Mouse (Mus musculus) neural tube, embryonic 14.5 days (tissue): Measurements from ENCODE around the gene Pafah2. TPM values are rescaled to one million over a fixed set of nuclear protein-coding genes. Genes with fewer than 3 reads are reported as not detected.

Experiments
- ATAC-seq: fragments of 200-750 bp; cut with Nextera tagmentation; 2 replicates; pipeline ENCODE4 v1.8.0; 2017; ENCODE audit warnings: low read depth, mild to moderate bottlenecking, moderate TSS enrichment, moderate library complexity
- H3K27ac ChIP-seq: fragments of 300-500 bp; sonication (generic); 2 replicates; pipeline ENCODE4 v1.5.1; 2014; ENCODE audit warnings: low read depth, mild to moderate bottlenecking, control low read depth, low read length, moderate library complexity, mixed read lengths
- H3K27me3 ChIP-seq: fragments of 300-500 bp; sonication (generic); 2 replicates; pipeline ENCODE4 v1.6.1; 2014; ENCODE audit warnings: low read length; ENCODE audit not compliant: control insufficient read depth, insufficient read depth
- H3K36me3 ChIP-seq: fragments of 300-500 bp; sonication (generic); 2 replicates; pipeline ENCODE4 v1.6.1; 2014; ENCODE audit warnings: low read length, mixed read lengths; ENCODE audit not compliant: control insufficient read depth, insufficient read depth
- H3K4me1 ChIP-seq: fragments of 300-500 bp; sonication (generic); 2 replicates; pipeline ENCODE4 v1.6.1; 2014; ENCODE audit warnings: low read length; ENCODE audit not compliant: control insufficient read depth, insufficient read depth
- H3K4me2 ChIP-seq: fragments of 300-500 bp; sonication (generic); 2 replicates; pipeline ENCODE4 v1.6.1; 2014; ENCODE audit warnings: mild to moderate bottlenecking, low read depth, low read length, control low read depth
- H3K4me3 ChIP-seq: fragments of 300-500 bp; sonication (generic); 2 replicates; pipeline ENCODE4 v1.5.1; 2014; ENCODE audit warnings: low read depth, low read length, control low read depth, mixed read lengths
- H3K9ac ChIP-seq: fragments of 300-500 bp; sonication (generic); replicated peaks from 2 replicates; pipeline ENCODE4 v1.6.1; 2014; ENCODE audit warnings: low read depth, mild to moderate bottlenecking, control low read depth, low read length, mixed read lengths
- H3K9me3 ChIP-seq: fragments of 300-500 bp; sonication (generic); 2 replicates; pipeline ENCODE4 v1.6.1; 2016; ENCODE audit warnings: low read length; ENCODE audit not compliant: control insufficient read depth
- WGBS: fragments of 180-500 bp; shearing (Covaris S2); extraction: QIAGEN DNeasy Blood & Tissue Kit; methylation state at CpG from one replicate; pipeline ENCODE4 v1.1.7; 2014; 5-methylcytosine and 5-hydroxymethylcytosine counted together
- polyA plus RNA-seq: library from polyadenylated mRNA; unstranded; fragments of >200 nt; fragmentation: Nextera tagmentation; extraction: Ambion mirVana; gene quantifications from 2 replicates; pipeline ENCODE4 v1.2.1, GENCODE M21; 2014

Gene Pafah2
- polyA plus RNA-seq, 1 experiment from 2014 or later = 7.7 TPM

- Histone ChIP-seq H3K4me2 (no peak overlapping the region), H3K27me3 (no peaks in the 10 kb centered on the region), H3K4me1 (no peaks in the 10 kb centered on the region), H3K27ac (no peak overlapping the region), H3K4me3 (no peak overlapping the region), H3K36me3 (no peaks in the 10 kb centered on the region), H3K9ac (no peak overlapping the region), H3K9me3 (no peaks in the 10 kb centered on the region)
- 72% methylated on average over 7 of the region's 7 CpGs for WGBS
- ATAC-seq = no peak
Observed at GRCm38 (mm10) chr4:134423949-134424348, 27.8 kb downstream of the Pafah2 start.

DNA sequence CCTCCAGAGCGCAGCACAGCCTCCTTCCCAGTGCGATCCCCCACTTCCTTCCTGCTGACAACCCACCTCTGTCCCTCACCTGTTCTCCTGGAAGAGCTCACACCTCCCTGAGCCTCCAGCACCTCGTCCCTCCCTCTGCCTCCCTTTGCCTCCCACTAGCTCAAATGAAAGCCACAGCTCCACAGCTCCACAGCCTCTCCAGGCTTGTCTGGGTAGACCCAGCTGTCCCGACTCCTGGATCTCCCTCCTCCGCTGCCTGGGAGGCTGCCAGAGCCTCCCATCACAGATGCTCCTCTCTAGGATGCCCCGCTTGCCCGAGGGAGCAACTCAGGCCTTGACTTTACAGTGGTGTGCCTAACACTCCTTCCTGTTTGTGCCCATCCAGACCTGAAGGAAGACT lies 29.0 kb downstream of the Pafah2 start:
- no peaks in the 10 kb centered on the region for H3K9me3 ChIP-seq
- ATAC-seq = no peak
- no peak overlapping the region for H3K4me3 ChIP-seq
- H3K27me3 ChIP-seq = no peaks in the 10 kb centered on the region
- H3K9ac ChIP-seq = no peak overlapping the region
- no peaks in the 10 kb centered on the region for H3K36me3 ChIP-seq
- 64% methylated on average over 7 of the region's 7 CpGs for WGBS
- no peak overlapping the region for H3K4me2 ChIP-seq
- H3K27ac ChIP-seq = no peak overlapping the region
- H3K4me1 ChIP-seq = peaks cover 4% of the 10 kb centered on the region; the same call in 1 of the 2 replicates

DNA sequence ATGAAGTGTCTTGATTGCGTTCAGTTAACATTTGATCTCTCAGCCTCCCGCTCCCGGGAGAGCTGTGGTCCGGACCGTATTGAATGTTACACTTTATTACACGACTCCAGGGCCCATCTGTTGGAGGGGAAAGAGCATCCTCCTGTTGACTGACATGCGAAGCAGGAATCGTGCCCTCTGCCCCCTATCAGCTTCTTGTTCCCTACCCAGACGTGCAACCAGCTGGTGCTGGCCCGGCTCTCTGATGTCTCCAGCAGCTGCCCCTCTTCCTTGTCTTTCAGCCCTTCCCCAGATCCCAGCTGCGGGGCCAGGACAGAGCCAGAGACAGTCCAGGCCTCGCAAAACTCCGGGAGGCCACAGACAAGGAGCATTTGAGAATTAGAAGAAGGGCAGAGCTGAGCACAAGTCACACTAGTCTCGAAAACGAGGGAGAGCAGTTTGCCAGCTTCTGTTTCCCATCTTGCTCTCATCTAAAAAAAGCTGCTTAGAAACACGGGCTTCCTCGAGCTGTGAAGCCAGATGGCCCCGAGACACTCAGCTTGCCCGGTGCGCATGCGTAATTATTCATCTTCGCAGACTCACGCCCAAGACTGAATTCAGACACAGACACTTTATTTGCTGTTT lies 34.4 kb downstream of the Pafah2 start:
- H3K4me2 ChIP-seq = no peak overlapping the region
- H3K36me3 ChIP-seq = no peaks in the 10 kb centered on the region
- no peaks in the 10 kb centered on the region for H3K9me3 ChIP-seq
- H3K27ac ChIP-seq = peak overlapping the region; percentile 87
- H3K4me3 ChIP-seq = no peak overlapping the region
- ATAC-seq = peak; percentile 58
- 0 out of 2 replicates have a peak overlapping the region, but pooled peaks have one; percentile 4 for H3K9ac ChIP-seq
- 11% methylated on average over 23 of the region's 23 CpGs for WGBS
- peaks cover 13% of the 10 kb centered on the region for H3K4me1 ChIP-seq
- no peaks in the 10 kb centered on the region for H3K27me3 ChIP-seq

DNA sequence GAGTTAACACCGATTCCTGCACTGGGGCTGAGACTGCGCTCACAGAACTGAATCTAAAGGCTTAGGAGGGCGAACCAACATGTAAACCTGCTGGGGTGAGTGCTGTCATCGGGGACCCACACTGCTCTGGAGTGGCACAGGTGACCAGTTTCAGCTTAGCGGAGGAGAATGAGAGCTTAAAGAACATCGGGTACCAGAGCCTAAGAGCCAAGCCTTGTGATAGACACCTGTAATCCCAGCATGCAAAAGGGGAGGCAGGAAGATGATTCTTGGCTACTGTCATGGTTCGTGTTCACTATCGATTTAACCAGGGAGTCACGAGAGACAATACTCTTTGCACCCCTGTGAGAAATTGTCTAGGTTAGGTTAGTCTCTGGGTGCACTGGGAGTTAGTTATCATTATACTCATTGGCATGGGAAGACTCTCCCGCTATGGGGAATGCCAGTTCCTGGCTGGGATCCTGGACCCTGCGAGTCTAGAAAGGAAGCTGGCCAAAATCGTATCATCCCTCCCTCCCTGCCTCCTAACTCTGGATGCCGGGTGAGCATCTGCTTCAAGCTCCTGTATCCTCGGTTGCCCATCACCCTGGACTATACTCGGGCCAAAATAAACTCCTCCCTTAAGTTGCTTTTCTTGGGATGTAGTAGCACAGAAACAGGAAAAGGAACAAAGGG lies 36.7 kb downstream of the Pafah2 start:
- peaks cover 13% of the 10 kb centered on the region for H3K4me1 ChIP-seq
- no peaks in the 10 kb centered on the region for H3K36me3 ChIP-seq
- H3K4me2 ChIP-seq = no peak overlapping the region
- no peak overlapping the region for H3K9ac ChIP-seq
- no peaks in the 10 kb centered on the region for H3K9me3 ChIP-seq
- H3K4me3 ChIP-seq = no peak overlapping the region
- no peak overlapping the region for H3K27ac ChIP-seq
- no peak for ATAC-seq
- no peaks in the 10 kb centered on the region for H3K27me3 ChIP-seq
- 85% methylated on average over 15 of the region's 15 CpGs for WGBS

- Histone ChIP-seq H3K4me3 (no peak overlapping the region), H3K27ac (no peak overlapping the region), H3K4me2 (no peak overlapping the region), H3K36me3 (no peaks in the 10 kb centered on the region), H3K9ac (no peak overlapping the region), H3K27me3 (no peaks in the 10 kb centered on the region), H3K9me3 (no peaks in the 10 kb centered on the region), H3K4me1 (peaks cover under 1% of the 10 kb centered on the region)
- ATAC-seq = no peak
- WGBS = 17% methylated on average over 7 of the region's 7 CpGs
Observed at GRCm38 (mm10) chr4:134436185-134436584, 40.1 kb downstream of the Pafah2 start.

- Histone ChIP-seq H3K27me3 (no peaks in the 10 kb centered on the region), H3K4me3 (no peak overlapping the region), H3K9me3 (no peaks in the 10 kb centered on the region), H3K9ac (no peak overlapping the region), H3K4me1 (no peaks in the 10 kb centered on the region), H3K4me2 (no peak overlapping the region), H3K36me3 (no peaks in the 10 kb centered on the region), H3K27ac (no peak overlapping the region)
- 64% methylated on average over 10 of the region's 10 CpGs for WGBS
- ATAC-seq = no peak
Observed at GRCm38 (mm10) chr4:134436659-134437058, 40.5 kb downstream of the Pafah2 start.

GRCm38 (mm10) chr4:134439119-134439518 lies 43.0 kb downstream of the Pafah2 start:
- Histone ChIP-seq H3K36me3 (no peaks in the 10 kb centered on the region), H3K9ac (no peak overlapping the region), H3K27ac (no peak overlapping the region), H3K27me3 (no peaks in the 10 kb centered on the region), H3K4me3 (no peak overlapping the region), H3K4me2 (no peak overlapping the region), H3K9me3 (no peaks in the 10 kb centered on the region), H3K4me1 (no peaks in the 10 kb centered on the region)
- 87% methylated on average over 3 of the region's 3 CpGs for WGBS
- no peak for ATAC-seq

DNA sequence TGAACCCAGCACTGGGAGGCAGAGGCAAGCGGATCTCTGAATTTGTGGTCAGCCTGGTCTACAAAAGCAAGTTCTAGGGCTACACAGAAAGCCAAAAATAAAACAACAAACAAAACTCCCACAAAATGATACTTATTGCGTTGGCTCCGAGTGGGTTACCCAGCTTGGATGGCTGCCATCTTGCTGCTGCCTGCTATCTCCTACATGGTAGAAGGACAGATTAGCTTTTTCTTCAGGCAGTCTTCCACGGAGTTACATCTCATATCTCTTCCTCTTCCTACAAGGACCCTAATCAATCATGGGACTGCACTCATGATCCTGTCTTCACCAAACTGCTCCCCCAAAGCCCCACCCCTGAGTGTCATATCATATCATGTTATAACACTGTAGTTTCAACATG lies 43.8 kb downstream of the Pafah2 start:
- H3K4me2 ChIP-seq = no peak overlapping the region
- H3K9ac ChIP-seq = no peak overlapping the region
- no peak overlapping the region for H3K27ac ChIP-seq
- no peaks in the 10 kb centered on the region for H3K27me3 ChIP-seq
- no peaks in the 10 kb centered on the region for H3K36me3 ChIP-seq
- no peak overlapping the region for H3K4me3 ChIP-seq
- H3K9me3 ChIP-seq = no peaks in the 10 kb centered on the region
- 89% methylated on average over 4 of the region's 4 CpGs for WGBS
- H3K4me1 ChIP-seq = no peaks in the 10 kb centered on the region
- no peak for ATAC-seq

- Histone ChIP-seq H3K4me2 (no peak overlapping the region), H3K4me3 (no peak overlapping the region), H3K27me3 (no peaks in the 10 kb centered on the region), H3K9me3 (no peaks in the 10 kb centered on the region), H3K36me3 (no peaks in the 10 kb centered on the region), H3K27ac (no peak overlapping the region), H3K4me1 (no peaks in the 10 kb centered on the region), H3K9ac (no peak overlapping the region)
- 84% methylated on average over 4 of the region's 4 CpGs for WGBS
- ATAC-seq = no peak
Observed at GRCm38 (mm10) chr4:134442216-134442615, 46.1 kb downstream of the Pafah2 start.
